Mouse (Mus musculus) left cerebral cortex, postnatal 4 days (tissue): ENCODE measurements around the gene Kmt2a. TPM values are rescaled to one million over a fixed set of nuclear protein-coding genes. Genes with fewer than 3 reads are reported as not detected.

ENCODE experiments used
- DNase-seq: peaks from one replicate; pipeline ENCODE4 v3.0.0-alpha.2; 2022
- intact Hi-C: fragments of 180-260 bp; cut with DNase I; formaldehyde crosslinking; loops from one replicate; pipeline ENCODE4 v1.15.1; 2025
- total RNA-seq, 2 experiments: library from RNA; stranded (reverse); gene quantifications; 2 replicates each; pipeline ENCODE4 v1.2.3; 2021

The Kmt2a gene
- total RNA-seq, 2 experiments from 2014 or later = 67.5 to 70.0 TPM

DNA sequence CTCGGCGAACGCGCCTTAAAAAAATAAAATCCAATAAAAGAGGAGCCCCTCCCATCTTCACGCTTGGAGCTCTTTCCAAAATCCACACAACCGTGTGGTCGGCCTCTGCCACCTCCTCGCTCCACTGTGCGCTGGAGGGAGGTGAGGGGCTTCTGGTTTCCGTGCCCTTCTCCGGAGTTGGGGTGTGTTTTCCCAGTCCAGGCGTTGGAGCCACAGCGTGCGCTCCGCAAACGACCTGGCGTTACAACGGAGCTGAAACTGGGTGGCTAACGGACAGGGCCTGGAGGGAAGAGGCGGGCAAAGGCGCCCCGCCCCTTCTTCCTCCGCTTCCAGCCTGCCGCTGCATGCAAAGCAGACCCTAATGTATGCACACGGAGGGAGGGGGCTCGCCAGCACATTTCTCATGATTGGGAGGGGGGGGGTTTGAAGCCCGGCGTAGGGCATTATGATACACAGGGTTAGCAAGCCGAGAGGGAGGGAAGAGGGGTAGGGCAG is 892 bp upstream of the Kmt2a start:
- DNase-seq = peak; percentile 89
- intact Hi-C loops = loop anchor here (5.0 kb wide), 3 partner anchors 35 to 85 kb away; partner anchors contain the start of gene Ube4a

DNA sequence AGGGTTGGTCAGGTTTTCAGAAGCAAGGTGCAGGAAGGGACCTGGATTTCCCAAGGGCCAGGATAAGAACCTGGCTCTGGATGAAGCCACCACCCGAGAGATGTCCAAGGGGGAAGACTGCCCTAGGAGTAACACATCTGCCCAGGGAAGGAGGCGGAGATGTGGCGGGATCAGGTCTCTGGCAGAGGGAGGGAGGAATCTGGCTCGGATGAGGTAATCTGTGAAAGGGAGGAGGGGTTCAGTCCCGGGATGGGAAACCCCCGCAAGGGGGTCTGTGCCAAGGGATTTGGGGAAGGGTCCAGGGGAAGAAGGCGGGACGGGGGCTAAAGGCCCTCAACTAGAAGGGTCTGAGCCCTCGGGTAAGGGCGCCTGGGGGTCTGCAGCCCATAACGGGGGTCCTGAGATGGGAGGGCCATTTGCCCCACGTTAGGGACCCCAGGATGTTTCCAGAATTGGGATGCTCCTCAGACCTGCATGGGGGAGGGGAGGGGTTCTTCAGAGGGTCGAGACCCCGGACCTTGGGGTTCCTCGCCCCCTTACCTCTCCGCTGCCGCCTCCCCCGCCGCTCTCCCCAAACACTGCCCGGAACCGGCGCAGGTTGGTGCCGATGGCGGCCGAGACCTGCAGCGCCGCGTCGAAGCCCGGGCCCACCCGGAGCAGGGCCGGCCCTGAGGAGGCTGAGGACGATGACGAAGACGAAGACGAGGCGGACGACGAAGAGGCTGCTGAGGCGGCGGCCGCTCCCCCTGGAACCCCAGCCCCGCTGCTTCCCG is 601 bp downstream of the Kmt2a start:
- DNase-seq = peak; percentile 23
- intact Hi-C loops = loop anchor here (5.0 kb wide), 3 partner anchors 37 to 87 kb away; partner anchors contain the start of gene Ube4a

DNA sequence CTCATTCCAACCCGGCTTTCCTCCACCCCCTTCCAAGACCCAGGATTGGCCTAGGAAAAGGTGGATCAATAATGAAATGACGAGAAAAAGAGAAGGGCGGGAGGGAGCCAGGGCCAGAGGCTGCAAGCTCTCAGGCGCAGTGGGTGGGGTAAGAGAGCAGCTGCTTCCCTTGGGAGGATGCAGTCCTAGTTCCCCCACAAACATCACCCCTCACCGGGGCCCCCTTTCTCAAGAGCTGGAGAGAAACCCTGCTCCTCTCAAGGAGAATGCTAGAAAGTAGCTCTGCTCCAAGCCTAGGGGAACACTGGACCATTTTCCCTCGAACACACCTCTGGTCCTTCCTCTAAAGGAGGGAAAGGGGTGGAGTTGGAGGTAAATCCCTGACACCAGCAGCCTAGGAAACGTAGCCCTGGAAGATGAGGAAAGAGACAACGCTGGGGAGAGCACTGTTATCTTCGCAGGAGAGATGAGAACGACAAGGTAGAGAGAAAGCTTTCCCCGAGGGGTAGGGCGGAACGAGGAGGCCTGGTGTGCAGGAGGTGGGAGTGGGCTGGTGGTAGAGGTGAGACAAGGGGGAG is 1.3 kb downstream of the Kmt2a start:
- intact Hi-C loops = loop anchor here (5.0 kb wide), 3 partner anchors 38 to 88 kb away; partner anchors contain the start of gene Ube4a
- no peak for DNase-seq

DNA sequence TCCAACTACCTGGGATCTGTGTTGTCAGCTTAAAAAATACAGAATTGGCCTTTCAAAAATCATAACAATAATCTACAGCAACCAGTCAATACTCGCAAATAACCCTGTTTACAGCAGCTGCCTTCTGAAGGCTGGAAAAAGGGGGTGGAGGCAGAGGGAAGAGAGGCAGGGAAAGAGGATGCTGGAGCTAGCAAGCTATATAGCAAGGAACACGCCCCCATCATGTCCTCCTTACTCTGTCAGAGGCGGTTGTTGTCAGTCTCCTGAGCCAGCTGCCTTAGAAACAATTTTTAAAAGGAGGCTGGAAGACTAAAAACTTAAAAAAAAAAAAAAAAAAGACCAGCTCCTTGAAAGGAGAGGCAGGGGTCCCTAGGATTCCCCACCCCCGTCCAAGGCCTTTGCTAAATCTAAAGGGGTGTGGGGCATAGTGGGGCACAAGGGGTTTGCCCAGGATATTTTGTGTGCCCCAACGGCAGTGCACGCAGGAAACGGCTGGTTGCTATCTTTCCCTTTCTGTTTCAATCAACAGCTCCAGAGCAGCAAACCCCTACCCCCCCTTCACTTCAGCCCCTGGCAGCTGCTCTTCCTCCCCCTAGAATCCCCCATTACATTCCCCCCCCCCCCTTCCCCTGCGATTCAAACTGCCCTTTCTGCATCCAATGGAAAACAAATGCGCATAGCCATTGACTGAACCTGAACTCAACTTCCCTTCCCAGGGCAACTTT is 2.2 kb downstream of the Kmt2a start:
- DNase-seq = peak; percentile 12
- intact Hi-C loops = no loop called here

DNA sequence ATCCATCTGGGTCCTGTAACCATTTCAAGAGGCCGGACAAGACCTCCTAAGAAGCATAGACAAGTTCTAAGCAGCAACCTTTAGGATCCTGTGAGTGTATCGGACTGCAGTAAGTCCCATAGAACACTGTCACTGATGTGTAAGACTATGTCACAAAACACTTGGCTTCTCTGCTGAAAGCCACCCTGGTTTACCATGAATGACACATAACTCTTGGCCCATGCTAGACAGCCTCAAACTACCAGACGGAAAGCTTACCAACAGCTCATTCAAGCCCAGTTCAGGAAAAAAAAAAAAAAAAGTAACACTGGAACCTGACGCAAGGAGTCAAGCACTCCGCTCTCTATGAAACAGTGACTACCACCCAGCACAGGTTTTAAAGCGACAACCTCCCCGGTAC is 3.4 kb downstream of the Kmt2a start:
- intact Hi-C loops = no loop called here
- no peak for DNase-seq

DNA sequence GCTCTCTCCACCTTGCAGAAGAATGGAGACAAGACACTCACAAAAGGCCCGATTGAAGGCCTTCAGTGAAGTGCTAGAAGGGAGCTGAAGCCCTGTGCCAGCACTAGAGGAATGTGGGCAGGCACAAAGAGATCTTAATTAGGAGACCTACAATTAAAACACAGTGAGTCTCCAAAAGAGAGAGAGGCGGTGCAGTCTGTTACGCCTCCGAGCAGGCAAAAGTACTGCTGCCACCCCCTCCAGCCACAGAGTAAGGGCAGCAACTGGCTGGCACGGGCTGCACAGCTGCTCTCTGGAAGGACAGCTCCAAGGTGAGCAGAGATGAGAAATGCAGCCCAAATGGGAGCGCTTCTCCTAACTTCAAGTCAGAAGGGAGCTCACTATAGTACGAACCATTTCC is 5.6 kb downstream of the Kmt2a start:
- intact Hi-C loops = no loop called here
- no peak for DNase-seq

DNA sequence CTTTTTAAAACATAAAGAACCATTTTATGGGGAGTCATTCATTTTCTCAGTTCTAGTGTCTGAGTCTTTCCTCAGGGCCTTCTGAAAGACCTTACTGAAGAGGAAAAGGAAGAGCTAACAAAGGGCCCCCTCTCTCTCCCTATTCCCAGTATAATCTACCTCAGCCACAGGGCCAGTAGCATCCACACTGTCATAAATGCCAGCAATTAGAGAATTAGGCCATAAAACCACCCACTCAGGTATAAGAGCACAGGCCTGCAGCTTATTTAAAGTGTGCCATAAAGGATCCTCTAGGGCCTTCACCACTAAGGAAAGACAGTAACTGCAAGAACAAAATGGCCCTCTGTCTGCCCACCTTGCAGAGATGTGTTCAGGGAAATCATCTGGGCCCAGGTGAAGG is 6.9 kb downstream of the Kmt2a start:
- intact Hi-C loops = no loop called here
- no peak for DNase-seq

DNA sequence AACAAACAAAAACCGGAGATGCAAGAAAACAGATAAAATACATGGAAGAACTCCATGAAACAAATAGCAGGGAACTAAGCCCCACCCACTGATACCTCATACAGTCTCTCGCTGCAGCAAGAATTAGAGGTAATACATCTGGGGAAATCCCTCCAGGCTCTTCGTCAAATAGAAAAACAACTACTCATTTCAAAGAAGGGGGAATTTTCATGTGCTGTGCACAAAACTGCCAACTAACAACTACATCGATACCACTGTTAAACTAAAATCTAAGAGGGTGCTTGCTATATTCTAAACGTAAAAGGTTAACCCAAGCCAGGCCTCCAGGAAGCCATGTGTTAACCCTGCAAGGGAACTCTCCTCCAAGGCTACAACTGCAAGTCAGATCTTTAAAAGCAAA is 7.4 kb downstream of the Kmt2a start:
- DNase-seq = no peak
- intact Hi-C loops = no loop called here

DNA sequence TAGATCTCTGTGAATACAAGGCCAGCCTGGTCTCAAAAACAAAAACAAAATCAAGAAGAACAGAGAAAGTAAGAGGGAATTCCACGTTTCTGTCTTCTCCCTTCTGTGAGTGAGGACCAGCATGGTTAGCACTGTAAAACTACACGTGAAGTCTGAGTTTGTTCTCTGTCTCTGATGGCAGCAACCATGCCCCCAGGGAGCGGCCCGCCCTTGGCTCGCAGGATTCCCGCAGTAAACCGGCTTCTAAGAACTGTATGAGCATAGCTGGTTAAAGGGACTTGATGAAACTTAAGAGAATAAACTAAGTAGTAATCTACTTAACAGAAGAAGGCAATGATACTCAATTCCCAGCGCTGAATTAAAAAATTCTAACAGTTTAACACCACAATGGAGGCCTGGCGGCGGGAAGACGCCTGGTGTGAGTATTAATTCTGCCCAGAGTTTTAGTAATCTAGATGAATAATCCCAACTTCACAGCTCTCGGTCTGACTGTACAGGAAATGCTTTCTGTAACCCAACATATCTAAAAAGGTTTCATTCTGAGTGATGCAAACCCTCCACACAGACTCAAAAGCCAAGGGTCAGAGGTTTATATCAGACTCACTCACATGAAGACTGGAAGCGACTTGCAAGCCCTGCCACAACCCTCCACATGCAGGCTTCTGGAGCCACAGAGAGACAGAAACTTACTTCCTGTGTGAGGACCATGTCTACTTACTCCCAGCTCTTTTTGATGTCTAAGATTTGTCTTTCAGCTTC is 12.6 kb downstream of the Kmt2a start:
- intact Hi-C loops = no loop called here
- DNase-seq = no peak

DNA sequence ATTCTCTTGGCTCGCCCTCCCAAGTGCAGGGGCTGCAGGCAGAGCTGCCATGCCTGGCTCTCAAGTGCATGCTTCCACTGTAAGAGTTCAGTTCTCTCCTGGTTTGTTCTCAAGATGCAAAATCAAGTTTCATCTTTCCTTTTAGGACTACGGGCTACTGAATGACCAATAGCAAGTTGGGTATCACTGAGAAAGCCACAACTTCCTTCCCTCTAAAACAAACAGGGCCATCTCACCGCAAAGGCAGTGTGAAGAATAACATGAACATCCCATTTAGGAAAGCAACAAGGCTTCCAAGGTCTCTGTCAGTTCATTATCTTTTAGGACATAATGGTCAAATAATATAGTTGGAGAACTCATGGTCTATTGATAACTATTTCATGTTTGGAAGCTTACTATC is 13.4 kb downstream of the Kmt2a start:
- intact Hi-C loops = no loop called here
- DNase-seq = no peak

DNA sequence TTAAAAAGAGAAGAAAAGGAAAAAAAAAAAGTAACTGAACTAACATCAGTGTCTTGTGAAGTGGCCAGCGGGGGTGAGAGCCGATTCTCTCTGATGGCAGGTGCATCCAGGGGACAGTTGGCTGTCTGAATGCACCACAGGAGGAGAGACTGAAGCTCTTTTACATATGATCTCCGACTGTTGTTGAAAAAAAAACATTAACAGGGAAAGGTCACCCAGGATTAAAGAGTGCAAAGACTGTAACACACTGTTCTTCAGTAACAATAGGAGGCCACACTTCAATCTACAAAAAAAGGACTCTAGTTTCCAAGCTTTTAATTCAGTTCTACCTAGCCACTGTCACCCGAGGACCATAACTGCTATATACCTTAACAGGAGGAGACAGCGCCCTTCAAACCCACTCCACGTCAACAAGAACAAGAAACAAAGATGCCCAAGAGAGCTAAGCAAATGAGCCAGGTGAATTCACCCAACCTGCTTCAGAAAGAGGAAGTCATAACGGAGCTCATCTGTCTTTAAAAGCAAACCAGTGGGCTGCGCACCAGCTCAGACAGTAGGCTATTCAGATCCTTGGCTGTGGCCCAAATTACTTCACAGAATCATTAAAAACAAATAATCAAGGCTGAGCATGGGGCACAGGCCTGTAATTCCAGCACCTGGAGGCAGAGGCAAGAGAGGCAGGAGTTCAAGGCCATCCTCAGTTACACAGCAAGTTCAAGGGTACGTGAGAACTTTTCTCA is 14.4 kb downstream of the Kmt2a start:
- intact Hi-C loops = no loop called here
- DNase-seq = no peak

DNA sequence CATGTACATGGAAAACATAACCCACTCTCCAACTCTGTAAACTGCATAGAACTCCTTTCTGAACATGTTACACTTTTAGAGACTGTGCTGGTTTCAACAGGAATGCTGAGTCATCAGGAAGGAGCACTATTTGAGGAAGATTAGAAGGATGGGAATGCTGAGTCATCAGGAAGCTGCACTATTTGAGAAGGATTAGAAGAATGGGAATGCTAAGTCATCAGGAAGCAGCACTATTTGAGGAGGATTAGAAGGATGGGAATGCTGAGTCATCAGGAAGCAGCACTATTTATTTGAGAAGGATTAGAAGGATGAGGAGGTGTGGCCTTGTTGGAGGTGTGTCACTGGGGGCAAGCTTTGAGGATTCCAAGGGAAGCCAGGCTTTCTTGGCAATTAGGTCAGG is 20.0 kb downstream of the Kmt2a start:
- intact Hi-C loops = no loop called here
- no peak for DNase-seq

DNA sequence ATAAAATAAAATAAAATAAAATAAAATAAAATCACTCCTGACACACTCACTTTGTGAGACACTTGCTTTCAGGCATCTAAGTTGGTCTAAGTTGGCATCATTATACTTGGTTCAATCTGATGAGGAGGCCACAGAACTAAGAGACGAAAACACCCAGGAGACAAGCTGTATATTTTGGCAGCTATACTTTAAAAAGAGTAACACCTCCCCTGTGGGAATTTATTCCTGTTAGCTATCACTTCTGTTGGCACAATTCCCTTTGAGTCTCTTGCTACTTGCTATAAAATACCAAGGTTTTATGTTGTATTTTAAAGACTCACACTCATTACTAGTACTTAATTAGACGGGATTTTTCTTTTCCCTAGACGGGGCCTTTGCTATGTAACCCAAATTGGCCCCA is 22.4 kb downstream of the Kmt2a start:
- no peak for DNase-seq
- intact Hi-C loops = no loop called here

DNA sequence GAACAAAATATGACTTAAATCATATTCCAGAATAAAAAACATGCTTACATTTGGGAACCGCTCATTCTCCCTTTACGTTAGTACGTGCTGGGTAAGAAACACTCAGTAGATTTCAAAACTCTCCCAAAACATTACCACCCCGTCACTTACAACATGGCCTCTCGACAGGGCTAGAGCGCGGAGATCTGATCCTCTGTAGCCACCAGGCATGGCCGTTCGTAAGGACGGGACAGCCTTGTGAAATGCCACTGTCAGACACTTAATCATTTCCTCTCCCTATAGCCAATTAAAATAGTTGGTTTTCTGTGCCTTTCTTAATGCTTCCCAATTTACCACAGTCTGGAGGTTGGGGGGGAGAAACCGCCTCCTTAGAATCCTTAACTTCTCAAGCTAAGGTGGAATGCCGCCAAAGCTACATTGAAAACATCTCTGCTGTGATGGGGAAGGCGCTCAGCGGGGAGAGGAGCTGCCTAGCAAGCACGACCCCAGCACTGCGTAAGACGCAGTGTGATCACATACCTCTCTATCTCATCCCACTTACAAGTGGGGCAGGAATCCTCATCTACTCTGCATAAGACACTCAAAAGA is 23.6 kb downstream of the Kmt2a start:
- no peak for DNase-seq
- intact Hi-C loops = no loop called here

DNA sequence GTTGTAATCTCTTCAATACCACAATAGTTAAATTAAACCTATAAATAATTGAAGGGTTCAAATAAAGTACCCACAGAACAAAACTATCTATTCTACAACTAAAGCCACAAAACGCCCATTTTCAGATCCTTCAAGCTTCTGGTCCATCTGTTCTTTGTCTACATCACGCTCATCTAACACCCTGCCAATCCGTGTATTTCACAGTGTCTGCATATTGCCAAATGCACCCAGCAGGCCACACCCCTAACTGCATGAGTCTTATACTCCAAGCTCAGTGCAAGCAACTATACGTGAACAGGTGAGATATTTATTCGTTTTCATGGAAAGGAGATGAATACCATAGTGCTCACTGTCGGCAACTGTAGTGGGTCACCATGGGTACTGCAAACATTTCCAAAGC is 25.9 kb downstream of the Kmt2a start:
- no peak for DNase-seq
- intact Hi-C loops = no loop called here

DNA sequence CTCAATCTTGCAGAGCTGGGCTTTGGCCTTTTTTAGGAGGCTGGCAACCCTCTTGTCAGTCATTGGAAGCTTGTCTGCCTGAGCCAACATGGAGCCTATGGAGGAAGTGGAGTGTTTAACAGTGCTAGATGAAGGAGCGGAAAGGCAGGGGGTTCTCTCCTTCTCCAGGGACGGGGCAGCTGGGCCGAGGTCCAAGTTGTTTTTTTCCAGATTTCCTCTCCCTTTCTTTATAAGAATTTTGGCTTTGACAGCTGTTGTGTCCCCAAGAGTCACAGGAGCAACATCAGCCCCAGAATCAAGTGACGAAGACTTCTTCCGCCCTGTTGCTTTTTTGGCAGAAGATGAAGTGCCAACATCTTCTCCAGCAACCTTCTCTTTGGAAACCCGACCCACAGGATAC is 33.6 kb downstream of the Kmt2a start:
- DNase-seq = no peak
- intact Hi-C loops = loop anchor here (10.0 kb wide), 1 partner anchor 1017 kb away; no protein-coding TSS in a partner anchor

DNA sequence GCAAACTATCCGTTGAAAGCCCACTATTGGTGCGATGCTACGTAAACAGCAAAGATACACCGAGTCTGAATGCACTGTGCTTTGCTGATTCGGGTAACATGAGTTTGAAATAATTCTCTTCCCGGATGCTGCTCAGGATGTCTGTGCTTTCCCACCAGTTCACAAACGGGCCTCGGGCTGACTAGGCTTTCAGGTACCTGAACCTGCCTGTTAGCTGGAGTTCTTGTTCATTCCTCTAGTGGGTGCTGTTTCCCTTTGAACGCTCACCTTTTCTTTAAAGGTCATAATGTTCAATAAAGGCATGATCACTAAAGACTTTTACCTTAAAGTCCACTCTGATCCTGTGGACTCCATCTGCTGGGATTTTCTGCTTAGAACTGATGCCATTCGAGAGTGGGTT is 39.9 kb downstream of the Kmt2a start:
- no peak for DNase-seq
- intact Hi-C loops = loop anchor here (10.0 kb wide), 1 partner anchor 1024 kb away; no protein-coding TSS in a partner anchor

DNA sequence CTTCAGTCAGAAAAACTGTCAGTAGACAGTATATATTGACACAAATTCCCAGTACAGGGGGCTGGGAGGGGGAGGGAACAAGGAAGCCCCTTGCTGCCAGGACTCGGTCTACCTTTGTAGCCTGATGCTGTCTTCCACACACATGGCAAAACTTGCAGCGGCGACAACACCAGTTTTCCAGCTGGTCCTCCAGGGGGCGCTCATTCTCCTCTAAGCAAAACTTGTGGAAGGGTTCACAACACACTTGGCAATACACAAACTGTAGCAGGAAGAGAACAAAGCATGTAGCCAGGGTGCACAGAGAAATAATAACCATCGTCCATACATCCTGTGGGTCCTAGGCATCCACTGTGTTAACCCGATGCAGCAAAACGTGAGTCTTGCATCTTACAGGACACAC is 44.7 kb downstream of the Kmt2a start:
- intact Hi-C loops = loop anchor here (5.0 to 10.0 kb wide), 3 partner anchors 46 to 308 kb away; partner anchors contain the start of genes Atp5l and Kmt2a
- peak; percentile 79 for DNase-seq

DNA sequence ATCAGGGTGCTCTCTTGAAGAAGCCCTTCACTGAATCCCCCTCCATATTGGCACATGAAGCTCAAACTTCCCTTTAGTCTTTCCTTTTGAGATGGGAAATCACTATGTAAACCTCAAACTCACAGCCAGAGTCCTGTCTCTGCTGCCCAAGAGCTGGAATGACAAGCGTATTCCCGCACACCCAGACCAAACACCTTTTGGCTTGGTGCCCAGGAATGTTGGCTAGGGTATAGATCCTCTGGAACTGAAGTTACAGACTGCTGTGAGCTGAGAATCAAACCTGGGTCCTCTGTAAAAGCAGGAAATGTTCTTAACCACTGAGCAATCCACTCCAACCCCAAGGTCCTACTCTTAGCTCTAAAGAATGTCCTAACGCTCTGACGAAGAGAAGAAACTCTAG is 48.7 kb downstream of the Kmt2a start:
- peak; percentile 18 for DNase-seq
- intact Hi-C loops = loop anchor here (10.0 kb wide), 1 partner anchor 312 kb away; no protein-coding TSS in a partner anchor
